Mouse (Mus musculus): ENCODE results near the gene Wnt1. TPM values are rescaled to one million over a fixed set of nuclear protein-coding genes. Genes with fewer than 3 reads are reported as not detected.

Wnt1 gene
- polyA plus RNA-seq, 1 experiment from 2014 or later, result not detected

- H3K9ac ChIP-seq (ENCODE audit: low read length), result no peak overlapping the region
- H3K36me3 ChIP-seq (ENCODE audit: control insufficient read depth, insufficient read depth, low read length), result peaks cover 17% of the 10 kb centered on the region
- H3K9me3 ChIP-seq (ENCODE audit: control insufficient read depth, low read length), result no peaks in the 10 kb centered on the region
- ATAC-seq (ENCODE audit: low read depth), result no peak
- no peaks in the 10 kb centered on the region for H3K4me1 ChIP-seq (replicated peaks; ENCODE audit: control insufficient read depth, insufficient read depth, low read length)
- no peak overlapping the region for H3K4me3 ChIP-seq (ENCODE audit: low read length)
- H3K27ac ChIP-seq (ENCODE audit: low read length), result no peak overlapping the region
- WGBS, result 63% methylated on average over 3 of the region's 3 CpGs
- H3K27me3 ChIP-seq (ENCODE audit: control insufficient read depth, insufficient read depth, low read depth, low read length), result no peaks in the 10 kb centered on the region
- no peak overlapping the region for H3K4me2 ChIP-seq (ENCODE audit: low read depth, low read length)
These were observed 33.8 kb downstream of the Wnt1 start for GRCm38 (mm10) chr15:98823434-98823833.

GRCm38 (mm10) chr15:98827611-98828011, 38.0 kb downstream of the Wnt1 start:
- H3K4me3 ChIP-seq (ENCODE audit: low read length), result no peak overlapping the region
- H3K4me1 ChIP-seq (replicated peaks; ENCODE audit: control insufficient read depth, insufficient read depth, low read length), result peaks cover 19% of the 10 kb centered on the region
- ATAC-seq (ENCODE audit: low read depth), result no peak
- 81% methylated on average over 7 of the region's 7 CpGs for WGBS
- H3K36me3 ChIP-seq (ENCODE audit: control insufficient read depth, insufficient read depth, low read length), result peaks cover 17% of the 10 kb centered on the region
- no peak overlapping the region for H3K9ac ChIP-seq (ENCODE audit: low read length)
- no peaks in the 10 kb centered on the region for H3K27me3 ChIP-seq (ENCODE audit: control insufficient read depth, insufficient read depth, low read depth, low read length)
- no peak overlapping the region for H3K27ac ChIP-seq (ENCODE audit: low read length)
- H3K9me3 ChIP-seq (ENCODE audit: control insufficient read depth, low read length), result no peaks in the 10 kb centered on the region
- H3K4me2 ChIP-seq (ENCODE audit: low read depth, low read length), result no peak overlapping the region

GRCm38 (mm10) chr15:98830736-98831683, 41.4 kb downstream of the Wnt1 start, which contains the start of gene Prkag1:
Prkag1 (minus strand) TSS chr15:98831521.
- ATAC-seq (ENCODE audit: low read depth), result peak; percentile 98
- peaks cover 30% of the 10 kb centered on the region for H3K36me3 ChIP-seq (ENCODE audit: control insufficient read depth, insufficient read depth, low read length)
- H3K27me3 ChIP-seq (ENCODE audit: control insufficient read depth, insufficient read depth, low read depth, low read length), result no peaks in the 10 kb centered on the region
- H3K9me3 ChIP-seq (ENCODE audit: control insufficient read depth, low read length), result no peaks in the 10 kb centered on the region
- peak within 1 kb of the TSS; percentile 90 for H3K4me3 ChIP-seq (ENCODE audit: low read length)
- WGBS, result 0% methylated on average over 55 of the region's 66 CpGs
- H3K4me2 ChIP-seq (ENCODE audit: low read depth, low read length), result peak within 1 kb of the TSS; percentile 69
- H3K4me1 ChIP-seq (replicated peaks; ENCODE audit: control insufficient read depth, insufficient read depth, low read length), result peaks cover 19% of the 10 kb centered on the region
- peak within 1 kb of the TSS; percentile 84 for H3K9ac ChIP-seq (ENCODE audit: low read length)
- H3K27ac ChIP-seq (ENCODE audit: low read length), result peak within 1 kb of the TSS; percentile 97

GRCm38 (mm10) chr15:98831684-98832035, 42.0 kb downstream of the Wnt1 start:
- Histone ChIP-seq H3K4me3 (ENCODE audit: low read length) (peak overlapping the region; percentile 90), H3K36me3 (ENCODE audit: control insufficient read depth, insufficient read depth, low read length) (peaks cover 35% of the 10 kb centered on the region), H3K4me2 (ENCODE audit: low read depth, low read length) (peak overlapping the region; percentile 53), H3K27me3 (ENCODE audit: control insufficient read depth, insufficient read depth, low read depth, low read length) (no peaks in the 10 kb centered on the region), H3K9me3 (ENCODE audit: control insufficient read depth, low read length) (no peaks in the 10 kb centered on the region), H3K4me1 (replicated peaks; ENCODE audit: control insufficient read depth, insufficient read depth, low read length) (peaks cover 19% of the 10 kb centered on the region), H3K27ac (ENCODE audit: low read length) (peak overlapping the region; percentile 97), H3K9ac (ENCODE audit: low read length) (peak overlapping the region; percentile 84; the same call in 1 of the 2 replicates)
- 11% methylated on average over 9 of the region's 9 CpGs for WGBS
- peak; percentile 48 for ATAC-seq (ENCODE audit: low read depth)

- Histone ChIP-seq H3K27ac (ENCODE audit: low read length) (peak overlapping the region; percentile 97), H3K4me2 (ENCODE audit: low read depth, low read length) (peak overlapping the region; percentile 53), H3K27me3 (ENCODE audit: control insufficient read depth, insufficient read depth, low read depth, low read length) (no peaks in the 10 kb centered on the region), H3K9me3 (ENCODE audit: control insufficient read depth, low read length) (no peaks in the 10 kb centered on the region), H3K4me3 (ENCODE audit: low read length) (peak overlapping the region; percentile 90; the same call in 1 of the 2 replicates), H3K36me3 (ENCODE audit: control insufficient read depth, insufficient read depth, low read length) (peaks cover 39% of the 10 kb centered on the region), H3K9ac (ENCODE audit: low read length) (0 out of 2 replicates have a peak overlapping the region, but pooled peaks have one; percentile 84), H3K4me1 (replicated peaks; ENCODE audit: control insufficient read depth, insufficient read depth, low read length) (peaks cover 19% of the 10 kb centered on the region)
- no peak for ATAC-seq (ENCODE audit: low read depth)
- 51% methylated on average over 12 of the region's 12 CpGs for WGBS
These were observed 42.8 kb downstream of the Wnt1 start for GRCm38 (mm10) chr15:98832161-98833058.

- no peak overlapping the region for H3K9ac ChIP-seq (ENCODE audit: low read length)
These were observed 43.6 kb downstream of the Wnt1 start for GRCm38 (mm10) chr15:98833281-98833680.

GRCm38 (mm10) chr15:98834059-98834458, 44.4 kb downstream of the Wnt1 start:
- no peak for ATAC-seq (ENCODE audit: low read depth)
- Histone ChIP-seq H3K36me3 (ENCODE audit: control insufficient read depth, insufficient read depth, low read length) (peaks cover 45% of the 10 kb centered on the region), H3K27ac (ENCODE audit: low read length) (no peak overlapping the region), H3K4me3 (ENCODE audit: low read length) (no peak overlapping the region), H3K4me2 (ENCODE audit: low read depth, low read length) (no peak overlapping the region), H3K9ac (ENCODE audit: low read length) (no peak overlapping the region), H3K27me3 (ENCODE audit: control insufficient read depth, insufficient read depth, low read depth, low read length) (no peaks in the 10 kb centered on the region), H3K4me1 (replicated peaks; ENCODE audit: control insufficient read depth, insufficient read depth, low read length) (peaks cover 17% of the 10 kb centered on the region), H3K9me3 (ENCODE audit: control insufficient read depth, low read length) (no peaks in the 10 kb centered on the region)
- WGBS, result 91% methylated on average over 13 of the region's 13 CpGs

More at GRCm38 (mm10) chr15:98833281-98833680, 43.6 kb downstream of the Wnt1 start:
- no peak for ATAC-seq (ENCODE audit: low read depth)
- no peak overlapping the region for H3K27ac ChIP-seq (ENCODE audit: low read length)
- no peaks in the 10 kb centered on the region for H3K9me3 ChIP-seq (ENCODE audit: control insufficient read depth, low read length)
- H3K36me3 ChIP-seq (ENCODE audit: control insufficient read depth, insufficient read depth, low read length), result peaks cover 40% of the 10 kb centered on the region
- H3K4me3 ChIP-seq (ENCODE audit: low read length), result no peak overlapping the region
- H3K27me3 ChIP-seq (ENCODE audit: control insufficient read depth, insufficient read depth, low read depth, low read length), result no peaks in the 10 kb centered on the region
- H3K4me2 ChIP-seq (ENCODE audit: low read depth, low read length), result no peak overlapping the region
- H3K4me1 ChIP-seq (replicated peaks; ENCODE audit: control insufficient read depth, insufficient read depth, low read length), result peaks cover 19% of the 10 kb centered on the region
- 89% methylated on average over 11 of the region's 11 CpGs for WGBS

- Histone ChIP-seq H3K27me3 (ENCODE audit: control insufficient read depth, insufficient read depth, low read depth, low read length) (no peaks in the 10 kb centered on the region), H3K4me3 (ENCODE audit: low read length) (no peak overlapping the region), H3K36me3 (ENCODE audit: control insufficient read depth, insufficient read depth, low read length) (peaks cover 56% of the 10 kb centered on the region), H3K9ac (ENCODE audit: low read length) (no peak overlapping the region), H3K27ac (ENCODE audit: low read length) (no peak overlapping the region), H3K9me3 (ENCODE audit: control insufficient read depth, low read length) (no peaks in the 10 kb centered on the region), H3K4me2 (ENCODE audit: low read depth, low read length) (no peak overlapping the region), H3K4me1 (replicated peaks; ENCODE audit: control insufficient read depth, insufficient read depth, low read length) (peaks cover 6% of the 10 kb centered on the region)
- 88% methylated on average over 14 of the region's 14 CpGs for WGBS
- ATAC-seq (ENCODE audit: low read depth), result no peak
These were observed 45.6 kb downstream of the Wnt1 start for GRCm38 (mm10) chr15:98835291-98835690.
